ENCODE assay signal across 23 mouse cellular contexts in genomic region chr6:4728305-4728704, GRCm38 (mm10).
"Had no signal": no experiment of that assay in that cellular context is flagged by ENCODE, and none has a peak within 500 bp of the region (broad histone marks: within the 10 kb centered on the region; RNA-seq: fewer than 3 reads in every experiment).

No protein-coding gene starts in this region.

- H3K27me3 ChIP-seq: heart, embryonic 13.5 days; heart, embryonic 15.5 days; hindbrain, embryonic 13.5 days; hindbrain, embryonic 15.5 days; kidney, embryonic 15.5 days; limb, embryonic 13.5 days; limb, embryonic 15.5 days; liver, embryonic 12.5 days had no signal

- H3K4me3 ChIP-seq: gastrocnemius, adult 2 months; heart, adult 2 months; heart, embryonic 13.5 days; heart, embryonic 15.5 days; hindbrain, embryonic 13.5 days; hindbrain, embryonic 15.5 days; kidney, embryonic 15.5 days; limb, embryonic 13.5 days; limb, embryonic 15.5 days; liver, embryonic 12.5 days had no signal

- H3K4me2 ChIP-seq: heart, embryonic 11.5 days; heart, embryonic 13.5 days; heart, embryonic 15.5 days; hindbrain, embryonic 13.5 days; hindbrain, embryonic 15.5 days; kidney, embryonic 15.5 days; limb, embryonic 13.5 days; limb, embryonic 15.5 days; liver, embryonic 12.5 days had no signal

- H3K36me3 ChIP-seq: heart, embryonic 13.5 days; heart, embryonic 15.5 days; hindbrain, embryonic 13.5 days; hindbrain, embryonic 15.5 days; kidney, embryonic 15.5 days; limb, embryonic 13.5 days; limb, embryonic 15.5 days; liver, embryonic 12.5 days had no signal

- DNase-seq: gastrocnemius, adult 2 months; gastrocnemius, postnatal 10 days; gastrocnemius, postnatal 25 days; heart, adult 2 months; heart, postnatal 14 days; heart, postnatal 4 days; kidney, adult 11 months; kidney, adult 2 months; kidney, adult 9 months; kidney, postnatal 14 days; kidney, postnatal 36 days; left cerebral cortex, postnatal 4 days had no signal

- ATAC-seq: hindbrain, postnatal 0 days; intestine, embryonic 16.5 days; liver, embryonic 12.5 days had no signal
